Mouse (Mus musculus): Measurements from ENCODE around the gene Adra2a.

The Adra2a gene

GRCm38 (mm10) chr19:54043851-54044250 is at the start of gene Adra2a:
Gene Adra2a (plus strand): TSS chr19:54044151.
- DNase-seq (ENCODE audit: low read depth, low spot score), result no peak

- DNase-seq (ENCODE audit: low read depth, low spot score), result no peak
These were observed 49.7 kb upstream of the Adra2a start for GRCm38 (mm10) chr19:53994276-53994675.

GRCm38 (mm10) chr19:54010973-54011372 is 33.0 kb upstream of the Adra2a start:
- DNase-seq (ENCODE audit: low read depth, low spot score), result no peak

- no peak for DNase-seq (ENCODE audit: low read depth, low spot score)
These were observed 29.0 kb upstream of the Adra2a start for GRCm38 (mm10) chr19:54014999-54015398.

GRCm38 (mm10) chr19:54015503-54015902 is 28.4 kb upstream of the Adra2a start:
- no peak for DNase-seq (ENCODE audit: low read depth, low spot score)

GRCm38 (mm10) chr19:54035100-54035499 is 8.9 kb upstream of the Adra2a start:
- DNase-seq (ENCODE audit: low read depth, low spot score), result no peak

GRCm38 (mm10) chr19:54039441-54039840 is 4.5 kb upstream of the Adra2a start:
- DNase-seq (ENCODE audit: low read depth, low spot score), result no peak

GRCm38 (mm10) chr19:54040356-54041028 is 3.5 kb upstream of the Adra2a start:
- no peak for DNase-seq (ENCODE audit: low read depth, low spot score)

- peak; percentile 12 for DNase-seq (ENCODE audit: low read depth, low spot score)
These were observed 3.0 kb upstream of the Adra2a start for GRCm38 (mm10) chr19:54041029-54041367.

GRCm38 (mm10) chr19:54044507-54045371 is 788 bp downstream of the Adra2a start:
- DNase-seq (ENCODE audit: low read depth, low spot score), result peak; percentile 63

GRCm38 (mm10) chr19:54045412-54045811 is 1.5 kb downstream of the Adra2a start:
- no peak for DNase-seq (ENCODE audit: low read depth, low spot score)

GRCm38 (mm10) chr19:54045931-54046683 is 2.2 kb downstream of the Adra2a start:
- no peak for DNase-seq (ENCODE audit: low read depth, low spot score)

GRCm38 (mm10) chr19:54046684-54047070 is 2.7 kb downstream of the Adra2a start:
- no peak for DNase-seq (ENCODE audit: low read depth, low spot score)

- no peak for DNase-seq (ENCODE audit: low read depth, low spot score)
These were observed 3.6 kb downstream of the Adra2a start for GRCm38 (mm10) chr19:54047386-54048050.

- peak; percentile 16 for DNase-seq (ENCODE audit: low read depth, low spot score)
These were observed 4.4 kb downstream of the Adra2a start for GRCm38 (mm10) chr19:54048161-54048885.

GRCm38 (mm10) chr19:54051651-54052050 is 7.7 kb downstream of the Adra2a start:
- no peak for DNase-seq (ENCODE audit: low read depth, low spot score)

GRCm38 (mm10) chr19:54055845-54056244 is 11.9 kb downstream of the Adra2a start:
- DNase-seq (ENCODE audit: low read depth, low spot score), result no peak

- DNase-seq (ENCODE audit: low read depth, low spot score), result no peak
These were observed 24.5 kb downstream of the Adra2a start for GRCm38 (mm10) chr19:54068447-54068846.

- DNase-seq (ENCODE audit: low read depth, low spot score), result no peak
These were observed 26.6 kb downstream of the Adra2a start for GRCm38 (mm10) chr19:54070521-54070920.

GRCm38 (mm10) chr19:54072233-54072800 is 28.4 kb downstream of the Adra2a start:
- no peak for DNase-seq (ENCODE audit: low read depth, low spot score)
